Mouse (Mus musculus): ENCODE results near the gene Bhlhb9.
A peak's percentile ranks its signal among the peaks of the same experiment; 100 is the strongest.

The Bhlhb9 gene

GRCm38 (mm10) chrX:135917116-135917515 lies 119.7 kb downstream of the Bhlhb9 start:
- no peak for DNase-seq

GRCm38 (mm10) chrX:135922162-135922561 lies 124.8 kb downstream of the Bhlhb9 start:
- DNase-seq, result peak; percentile 2

GRCm38 (mm10) chrX:135925911-135926310 lies 128.5 kb downstream of the Bhlhb9 start:
- DNase-seq, result no peak

DNA sequence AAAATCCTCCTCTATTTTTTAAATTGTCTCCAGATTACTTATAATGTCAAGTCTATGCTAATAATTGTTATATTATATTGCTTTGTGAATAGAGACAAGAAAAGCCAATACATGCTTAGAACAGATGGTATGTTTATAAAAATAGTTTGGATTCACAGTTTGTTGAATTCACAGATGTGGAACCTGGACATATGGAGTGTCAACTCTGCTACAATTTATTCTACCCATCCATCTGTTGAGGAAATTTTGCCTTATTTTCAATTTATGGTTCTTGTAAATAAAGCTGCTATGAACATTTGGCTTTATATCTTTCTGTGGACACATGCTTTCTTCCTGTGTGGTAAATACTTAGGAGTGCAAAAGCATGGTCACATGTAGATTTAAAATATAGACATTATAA lies 131.2 kb downstream of the Bhlhb9 start:
- no peak for DNase-seq

GRCm38 (mm10) chrX:135936452-135936851 lies 139.1 kb downstream of the Bhlhb9 start:
- DNase-seq, result no peak
